Mouse (Mus musculus): Measurements from ENCODE around the gene Gm1553. TPM values are rescaled to one million over a fixed set of nuclear protein-coding genes. Genes with fewer than 3 reads are reported as not detected.

The Gm1553 gene
- not detected for total RNA-seq (2021)
- long read RNA-seq, experiment 1: 0 reads
- long read RNA-seq, experiment 2: 0 reads

DNA sequence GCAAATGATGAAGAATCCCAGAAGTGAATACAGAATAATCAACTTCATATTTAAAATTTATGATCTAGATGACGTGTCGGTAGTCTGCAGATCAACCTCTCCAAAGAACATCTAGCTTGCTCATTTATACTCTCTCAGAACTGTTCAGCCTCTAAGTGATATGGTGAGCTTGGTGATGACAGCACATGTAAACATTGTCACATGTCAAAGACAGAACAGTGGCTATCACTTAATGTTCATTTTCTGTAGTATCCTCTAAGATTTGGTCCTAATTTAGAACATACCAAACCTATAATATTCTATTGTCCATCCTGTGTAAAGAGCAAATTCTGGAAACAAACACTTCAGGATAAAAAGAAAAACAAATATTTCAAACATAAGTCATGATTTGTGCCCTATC is at the start of gene Gm1553:
TSS of gene Gm1553 (minus strand) at position 101 of the 400 bp plus-strand sequence.
- no peak for DNase-seq

Other genes with a start within 250 kb of the Gm1553 start
- gene 4932415D10Rik, start 176.0 kb downstream of the Gm1553 start, total RNA-seq (2021): not detected
- gene Gm4924, start 138.4 kb downstream of the Gm1553 start, total RNA-seq (2021): 1 to 10 TPM; 1.7 to 1.9 TPM
- gene 1190007I07Rik, start 130.6 kb upstream of the Gm1553 start, total RNA-seq (2021): 10 to 100 TPM; 27.6 to 35.3 TPM
- 1 to 10 TPM; 8.6 to 9.6 TPM for gene Tdg, start 137.2 kb upstream of the Gm1553 start, total RNA-seq (2021)
- 1 to 10 TPM; 2.1 to 3.0 TPM for gene Glt8d2, start 198.0 kb upstream of the Gm1553 start, total RNA-seq (2021)
- 10 to 100 TPM; 29.9 to 32.3 TPM for gene Hcfc2, start 203.5 kb upstream of the Gm1553 start, total RNA-seq (2021)

All from heart, adult 18-20 months (tissue).